Mouse (Mus musculus): Measurements from ENCODE around the gene Nfe2l2.

DNA sequence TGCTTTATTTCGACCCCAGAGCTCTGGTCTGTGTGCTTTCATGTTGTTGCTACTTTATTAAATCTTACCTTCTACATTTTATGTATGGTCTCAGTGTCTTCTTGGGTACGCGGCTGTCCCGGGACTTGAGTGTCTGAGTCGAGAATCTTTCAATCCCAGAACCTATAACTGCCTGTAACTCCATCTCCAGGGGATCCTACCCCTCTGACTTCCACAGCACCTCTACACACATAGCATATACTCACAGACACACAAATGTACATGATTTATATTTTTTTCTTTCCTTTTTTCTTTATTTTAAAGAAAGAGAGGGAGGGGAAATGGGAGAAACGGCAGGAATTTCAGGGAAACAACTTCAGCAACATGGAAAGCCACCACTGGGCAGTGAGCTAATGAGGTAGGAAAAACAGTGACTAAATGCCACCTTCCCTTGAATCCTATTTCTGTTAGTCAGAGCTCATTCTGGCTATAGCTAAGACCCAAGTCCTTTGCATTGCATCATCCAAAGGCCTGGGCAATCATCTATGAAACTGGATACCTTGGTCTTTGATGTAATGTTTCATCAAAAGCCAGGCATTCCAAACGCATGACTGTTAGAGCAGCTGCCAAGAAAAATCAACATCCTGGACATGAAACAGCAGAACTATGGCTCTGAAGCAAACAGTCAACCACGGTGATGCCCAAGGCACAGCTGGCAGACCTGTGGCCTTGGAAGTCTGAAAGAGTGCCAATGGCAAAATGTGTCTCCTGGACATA lies 61.5 kb downstream of the Nfe2l2 start:
- TF ChIP-seq GATA1 (IDR thresholded peaks at IDR 0.05; ENCODE audit: borderline replicate concordance, low read length) (no peak), FLI1 (IDR thresholded peaks at IDR 0.05; ENCODE audit: low read length) (no peak)
